Mouse (Mus musculus) heart, embryonic 13.5 days (tissue): Measurements from ENCODE around the gene Hist2h3c2. TPM values are rescaled to one million over a fixed set of nuclear protein-coding genes. Genes with fewer than 3 reads are reported as not detected.
"Not testable (repeated sequence)": the region's sequence is repeated elsewhere in the genome, so short reads cannot be mapped to it uniquely, and the experiment has no call there.

Experiments
- ATAC-seq: fragments of 200-750 bp; cut with Nextera tagmentation; 2 replicates; pipeline ENCODE4 v1.8.0; 2017; ENCODE audit warnings: moderate TSS enrichment; ENCODE audit not compliant: insufficient number of reproducible peaks, low FRiP score, low TSS enrichment; ENCODE audit errors: extremely low read depth
- H3K27ac ChIP-seq: fragments of 300-500 bp; sonication (generic); replicated peaks from 2 replicates; pipeline ENCODE4 v1.5.1; 2015; ENCODE audit warnings: moderate library complexity, mild to moderate bottlenecking, inconsistent platforms
- H3K27me3 ChIP-seq: fragments of 300-500 bp; sonication (generic); replicated peaks from 2 replicates; pipeline ENCODE4 v1.6.1; 2015; ENCODE audit warnings: mild to moderate bottlenecking, inconsistent platforms
- H3K36me3 ChIP-seq: fragments of 300-500 bp; sonication (generic); 2 replicates; pipeline ENCODE4 v1.6.1; 2015; ENCODE audit warnings: mild to moderate bottlenecking, inconsistent platforms
- H3K4me1 ChIP-seq: fragments of 300-500 bp; sonication (generic); 2 replicates; pipeline ENCODE4 v1.6.1; 2015; ENCODE audit warnings: inconsistent platforms
- H3K4me2 ChIP-seq: fragments of 300-500 bp; sonication (generic); 2 replicates; pipeline ENCODE4 v1.6.1; 2015; ENCODE audit warnings: inconsistent platforms, mild to moderate bottlenecking, moderate library complexity
- H3K4me3 ChIP-seq: fragments of 300-500 bp; sonication (generic); 2 replicates; pipeline ENCODE4 v1.5.1; 2015; ENCODE audit warnings: moderate library complexity, mild to moderate bottlenecking, inconsistent platforms
- H3K9ac ChIP-seq: fragments of 300-500 bp; sonication (generic); 2 replicates; pipeline ENCODE4 v1.6.1; 2015; ENCODE audit warnings: inconsistent platforms, mild to moderate bottlenecking, moderate library complexity
- H3K9me3 ChIP-seq: fragments of 300-500 bp; sonication (generic); 2 replicates; pipeline ENCODE4 v1.6.1; 2016; ENCODE audit warnings: inconsistent platforms
- WGBS: fragments of 180-500 bp; shearing (Covaris S2); methylation state at CpG from one replicate; pipeline ENCODE4 v1.1.7; 2015; ENCODE audit warnings: mixed read lengths; 5-methylcytosine and 5-hydroxymethylcytosine counted together
- polyA plus RNA-seq: library from polyadenylated mRNA; unstranded; fragments of >200 nt; fragmentation: Nextera tagmentation; extraction: Ambion mirVana; gene quantifications from 2 replicates; pipeline ENCODE4 v1.2.1, GENCODE M21; 2015

Gene Hist2h3c2
- polyA plus RNA-seq, 1 experiment from 2014 or later: 4.3 TPM

DNA sequence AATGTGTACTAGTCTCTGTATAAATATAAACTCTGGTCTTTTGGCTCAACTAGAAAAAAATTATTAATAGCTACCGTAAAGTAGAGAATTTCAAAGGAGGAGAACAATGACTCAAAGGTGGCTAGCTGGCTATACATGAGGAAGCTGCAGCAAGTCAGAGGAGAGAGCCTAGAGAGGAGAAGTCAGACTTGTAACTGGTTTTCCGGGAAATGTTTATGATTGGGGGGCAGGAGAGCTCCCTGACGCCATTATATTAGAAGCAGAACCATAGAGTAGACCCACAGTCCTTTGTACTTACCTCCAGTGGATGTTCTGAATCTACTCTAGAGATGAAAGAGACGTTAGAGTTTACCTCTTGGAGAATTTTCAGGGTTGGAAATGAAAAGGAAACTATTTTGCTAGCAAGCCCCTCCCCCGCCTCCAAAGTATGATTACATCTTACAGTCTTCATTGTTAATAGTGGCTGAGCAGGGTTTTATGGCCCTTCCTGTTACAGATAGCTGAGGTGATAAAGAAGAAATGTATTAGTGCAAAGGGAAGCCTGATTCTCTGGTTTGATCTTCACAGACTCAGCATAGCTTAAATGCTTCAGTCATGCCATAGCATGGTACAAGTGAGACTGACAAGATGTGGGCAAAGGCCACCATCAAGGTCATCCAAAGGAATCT, 17.1 kb upstream of the Hist2h3c2 start:
- H3K27me3 ChIP-seq: no peaks in the 10 kb centered on the region
- H3K4me3 ChIP-seq: no peak overlapping the region
- peaks cover 4% of the 10 kb centered on the region for H3K4me1 ChIP-seq
- no peak overlapping the region for H3K9ac ChIP-seq
- no peak overlapping the region for H3K27ac ChIP-seq
- H3K36me3 ChIP-seq: no peaks in the 10 kb centered on the region
- H3K9me3 ChIP-seq: no peaks in the 10 kb centered on the region
- 71% methylated on average over 5 of the region's 5 CpGs for WGBS
- ATAC-seq: no peak
- no peak overlapping the region for H3K4me2 ChIP-seq

DNA sequence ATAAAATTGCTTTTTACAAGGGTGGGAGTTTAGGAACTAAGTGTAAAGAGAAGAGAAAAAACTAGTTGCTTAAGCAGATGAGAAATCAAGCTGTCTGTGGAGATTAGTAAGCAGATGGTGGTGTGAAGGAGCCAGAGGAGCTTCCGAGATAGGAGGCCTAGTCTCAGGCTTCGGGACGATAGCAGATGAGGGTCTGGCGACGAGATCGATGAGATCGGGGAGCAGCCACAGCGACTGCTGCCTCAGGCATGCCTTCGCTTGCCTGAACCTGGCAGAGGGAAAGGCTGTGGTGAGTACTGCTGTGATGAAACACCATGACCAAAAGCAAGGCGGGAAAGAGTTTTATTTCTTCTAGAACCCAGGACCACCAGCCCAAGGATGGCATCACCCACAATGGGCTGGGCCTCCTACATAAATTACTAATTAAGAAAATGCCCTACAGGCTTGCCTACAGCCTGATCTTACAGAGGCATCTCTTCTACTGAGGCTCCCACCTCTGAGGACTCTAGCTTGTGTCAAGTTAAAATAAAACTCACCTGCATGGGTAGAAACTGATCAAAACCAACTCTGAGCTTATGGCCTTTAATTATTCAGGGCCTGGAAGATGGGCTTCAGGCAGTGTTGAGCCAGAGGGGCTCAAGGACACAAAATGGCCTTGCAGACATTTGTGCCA, 15.9 kb upstream of the Hist2h3c2 start:
- H3K36me3 ChIP-seq: no peaks in the 10 kb centered on the region
- peaks cover 10% of the 10 kb centered on the region for H3K4me1 ChIP-seq
- no peak for ATAC-seq
- 23% methylated on average over 10 of the region's 10 CpGs for WGBS
- peak overlapping the region; percentile 6; the same call in 1 of the 2 replicates for H3K4me2 ChIP-seq
- no peaks in the 10 kb centered on the region for H3K27me3 ChIP-seq
- H3K9me3 ChIP-seq: no peaks in the 10 kb centered on the region
- H3K27ac ChIP-seq: no peak overlapping the region
- no peak overlapping the region for H3K4me3 ChIP-seq
- H3K9ac ChIP-seq: peak overlapping the region; percentile 53

GRCm38 (mm10) chr3:96251787-96252186, 12.9 kb upstream of the Hist2h3c2 start:
- Histone ChIP-seq H3K36me3 (no peaks in the 10 kb centered on the region), H3K4me2 (no peak overlapping the region), H3K4me3 (no peak overlapping the region), H3K4me1 (peaks cover 35% of the 10 kb centered on the region), H3K27me3 (no peaks in the 10 kb centered on the region), H3K9me3 (no peaks in the 10 kb centered on the region), H3K27ac (no peak overlapping the region), H3K9ac (no peak overlapping the region)
- no peak for ATAC-seq
- 81% methylated on average over 3 of the region's 3 CpGs for WGBS

DNA sequence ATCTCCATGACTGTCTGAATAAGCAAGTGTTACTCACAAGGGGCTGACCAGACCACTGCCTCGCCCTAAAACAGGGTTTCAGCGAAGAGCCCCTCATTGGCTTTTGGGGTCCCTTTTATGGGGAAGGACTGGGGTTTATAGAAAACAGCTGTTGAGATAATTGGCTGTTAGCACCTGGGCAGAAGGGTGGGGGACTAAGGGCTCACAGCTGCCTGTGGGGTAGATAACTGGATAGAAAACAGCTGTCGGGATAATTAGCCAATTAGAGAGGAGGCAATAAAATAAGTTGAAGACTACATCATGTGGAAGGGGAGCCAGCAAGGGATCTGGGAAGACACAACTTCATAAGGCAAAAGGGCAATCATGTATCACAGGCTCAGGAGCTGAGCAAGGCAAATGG, 12.0 kb upstream of the Hist2h3c2 start:
- Histone ChIP-seq H3K4me2 (no peak overlapping the region), H3K27me3 (no peaks in the 10 kb centered on the region), H3K9me3 (no peaks in the 10 kb centered on the region), H3K4me3 (no peak overlapping the region), H3K4me1 (peaks cover 31% of the 10 kb centered on the region), H3K27ac (no peak overlapping the region), H3K9ac (no peak overlapping the region), H3K36me3 (no peaks in the 10 kb centered on the region)
- 72% methylated on average over 3 of the region's 3 CpGs for WGBS
- ATAC-seq: no peak

GRCm38 (mm10) chr3:96249034-96249345, 10.1 kb upstream of the Hist2h3c2 start:
- 58% methylated on average over 4 of the region's 4 CpGs for WGBS
- peak overlapping the region; percentile 56; the same call in 1 of the 2 replicates for H3K4me3 ChIP-seq
- H3K4me2 ChIP-seq: peak overlapping the region; percentile 72
- no peak overlapping the region for H3K27ac ChIP-seq
- H3K36me3 ChIP-seq: no peaks in the 10 kb centered on the region
- no peak overlapping the region; the same call in 1 of the 2 replicates for H3K9ac ChIP-seq
- peaks cover 38% of the 10 kb centered on the region for H3K4me1 ChIP-seq
- H3K27me3 ChIP-seq: no peaks in the 10 kb centered on the region
- H3K9me3 ChIP-seq: no peaks in the 10 kb centered on the region
- ATAC-seq: no peak

DNA sequence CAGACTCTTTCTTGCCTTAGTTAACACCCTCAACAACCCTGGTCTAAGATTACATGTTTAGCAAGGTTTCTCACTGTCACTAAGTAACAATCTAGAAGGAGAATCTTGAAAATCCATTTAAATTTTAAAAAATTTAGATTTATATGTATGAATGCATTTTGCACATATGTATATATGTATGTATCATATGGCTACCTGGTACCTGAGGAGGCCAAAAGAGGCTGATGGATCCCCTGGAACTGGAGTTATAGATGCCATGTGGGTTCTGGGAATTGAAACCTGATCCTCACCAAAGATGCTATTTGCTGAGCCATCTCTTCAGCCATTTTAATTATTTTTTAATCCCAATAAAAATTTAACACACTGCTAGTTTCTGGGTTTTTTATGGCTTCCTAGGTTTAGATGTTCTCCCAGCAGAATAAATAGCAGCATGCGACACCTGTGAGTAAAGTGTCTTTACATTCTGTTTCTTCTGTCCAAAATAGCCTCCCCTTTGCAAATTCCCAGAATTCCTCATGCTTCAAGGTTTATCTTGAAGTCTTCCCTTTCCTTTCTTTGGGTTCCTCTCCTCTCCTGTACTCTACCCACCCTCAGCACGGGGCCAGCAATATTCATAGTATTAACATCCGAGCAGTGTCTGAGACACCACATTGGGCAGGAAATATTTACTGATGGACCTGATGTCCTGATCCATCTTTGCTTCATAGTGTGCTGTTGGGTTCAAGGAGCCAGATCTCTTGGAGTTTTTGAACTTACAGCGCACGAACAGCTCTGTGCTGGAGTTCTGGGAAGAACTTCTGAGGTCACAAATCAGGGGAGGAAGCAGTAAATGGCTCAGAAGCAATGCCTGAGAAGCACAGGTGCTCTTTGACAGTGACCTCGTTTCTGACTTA, 9.5 kb upstream of the Hist2h3c2 start:
- 45% methylated on average over 6 of the region's 6 CpGs for WGBS
- Histone ChIP-seq H3K4me2 (peak overlapping the region; percentile 72), H3K27ac (0 out of 2 replicates have a peak overlapping the region, but pooled peaks have one; percentile 73), H3K4me3 (peak overlapping the region; percentile 56), H3K4me1 (peaks cover 44% of the 10 kb centered on the region), H3K36me3 (no peaks in the 10 kb centered on the region), H3K27me3 (no peaks in the 10 kb centered on the region), H3K9ac (peak overlapping the region; percentile 84), H3K9me3 (no peaks in the 10 kb centered on the region)
- no peak for ATAC-seq

DNA sequence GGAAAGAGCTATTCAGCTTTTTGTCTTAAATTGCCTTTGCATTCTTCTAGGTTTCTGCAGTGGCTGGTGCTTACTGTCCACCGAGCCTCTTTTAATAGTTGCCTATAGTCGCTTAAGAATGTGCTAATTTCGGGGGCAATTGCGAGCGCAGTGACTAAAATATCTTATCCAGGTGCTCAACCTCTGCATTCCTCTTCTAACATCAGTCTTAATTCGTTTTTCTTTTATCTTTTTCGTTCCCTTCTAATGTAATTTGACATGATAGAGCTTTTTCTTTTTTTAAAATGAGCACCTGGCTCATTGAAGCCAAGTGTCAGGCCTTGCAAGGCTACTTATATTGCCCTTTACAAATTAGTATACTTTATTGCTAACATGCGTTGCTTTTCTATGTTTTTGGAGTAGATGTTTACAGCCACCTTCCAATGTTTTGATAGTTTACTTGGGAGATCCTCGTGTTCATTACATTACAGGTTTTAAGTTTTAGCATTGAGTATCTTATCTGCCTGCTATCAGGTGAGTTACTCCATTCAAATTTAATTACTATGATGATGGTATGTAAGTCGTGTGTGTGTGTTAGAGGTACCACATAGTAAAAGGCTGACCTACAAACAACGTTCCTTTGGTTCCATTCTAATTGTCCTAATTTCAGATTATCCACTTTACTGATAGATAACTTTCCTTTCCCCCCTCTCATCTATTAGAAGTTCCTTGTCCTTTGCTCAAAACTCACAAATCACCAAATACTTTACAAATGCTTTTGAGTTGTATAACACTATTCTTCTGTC, 8.6 kb upstream of the Hist2h3c2 start:
- Histone ChIP-seq H3K27me3 (no peaks in the 10 kb centered on the region), H3K9ac (peak overlapping the region; percentile 84), H3K4me1 (peaks cover 48% of the 10 kb centered on the region), H3K4me2 (peak overlapping the region; percentile 72), H3K27ac (peak overlapping the region; percentile 73), H3K9me3 (no peaks in the 10 kb centered on the region), H3K36me3 (no peaks in the 10 kb centered on the region), H3K4me3 (peak overlapping the region; percentile 56)
- WGBS: 5% methylated on average over 11 of the region's 11 CpGs
- ATAC-seq: no peak

- H3K4me2 ChIP-seq: peak within 1 kb of the TSS; percentile 72
- H3K9me3 ChIP-seq, H3K36me3 ChIP-seq, H3K27me3 ChIP-seq: not testable (repeated sequence)
- WGBS: 0% methylated on average over 7 of the region's 47 CpGs
- peak; percentile 82 for ATAC-seq
- peak within 1 kb of the TSS; percentile 84 for H3K9ac ChIP-seq
- peak within 1 kb of the TSS; percentile 56 for H3K4me3 ChIP-seq
- H3K27ac ChIP-seq: peak within 1 kb of the TSS; percentile 87
- H3K4me1 ChIP-seq: peaks cover 48% of the 10 kb centered on the region
Measured at GRCm38 (mm10) chr3:96246427-96246856, 7.5 kb upstream of the Hist2h3c2 start, which contains the start of gene Hist2h3c1. Gene Hist2h3c1, plus strand, starts transcription at chr3:96246685.

- H3K36me3 ChIP-seq, H3K27me3 ChIP-seq, ATAC-seq, H3K9me3 ChIP-seq: not testable (repeated sequence)
- Histone ChIP-seq H3K4me2 (peak overlapping the region; percentile 57), H3K27ac (peak overlapping the region; percentile 87), H3K9ac (peak overlapping the region; percentile 75), H3K4me3 (peak overlapping the region; percentile 47), H3K4me1 (peaks cover 48% of the 10 kb centered on the region)
- 0% methylated on average over 10 of the region's 21 CpGs for WGBS
Measured at GRCm38 (mm10) chr3:96246018-96246417, 7.1 kb upstream of the Hist2h3c2 start.

DNA sequence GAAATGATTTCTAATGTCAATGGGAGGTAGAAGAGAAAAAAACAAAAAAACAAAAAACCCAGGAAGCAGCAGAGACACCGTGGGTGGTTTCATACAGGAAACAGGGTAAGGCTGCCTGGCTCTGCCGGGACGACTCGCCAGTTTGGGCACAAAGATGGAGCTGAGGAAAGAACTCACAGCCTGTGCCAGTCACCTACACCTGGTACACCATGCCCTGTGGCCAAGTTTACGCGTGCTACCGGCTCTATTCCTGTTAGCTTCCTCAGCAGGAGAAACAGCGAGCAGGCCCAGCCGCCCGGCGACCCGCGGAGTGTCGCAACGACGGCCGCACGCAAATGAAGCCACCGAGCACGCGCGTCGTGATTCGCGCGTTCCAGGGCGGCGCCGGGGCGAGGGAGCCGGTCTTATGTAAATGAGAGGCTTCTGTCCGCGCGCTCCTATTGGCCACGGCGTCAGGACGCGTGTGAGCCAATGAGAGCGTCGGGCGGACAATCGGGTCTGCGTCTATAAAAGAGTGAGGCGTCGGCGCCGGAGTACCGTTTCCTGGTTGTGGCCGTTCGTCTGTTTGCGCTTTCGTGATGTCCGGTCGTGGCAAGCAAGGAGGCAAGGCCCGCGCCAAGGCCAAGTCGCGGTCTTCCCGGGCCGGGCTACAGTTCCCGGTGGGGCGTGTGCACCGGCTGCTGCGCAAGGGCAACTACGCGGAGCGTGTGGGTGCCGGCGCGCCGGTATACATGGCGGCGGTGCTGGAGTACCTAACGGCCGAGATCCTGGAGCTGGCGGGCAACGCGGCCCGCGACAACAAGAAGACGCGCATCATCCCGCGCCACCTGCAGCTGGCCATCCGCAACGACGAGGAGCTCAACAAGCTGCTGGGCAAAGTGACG, 6.3 kb upstream of the Hist2h3c2 start, which contains the start of gene Hist2h2aa1:
Gene Hist2h2aa1, plus strand, starts transcription at position 495 of the 884 bp plus-strand sequence.
- peak; percentile 87 for ATAC-seq
- Histone ChIP-seq H3K27ac (peak within 1 kb of the TSS; percentile 99), H3K9ac (peak within 1 kb of the TSS; percentile 93), H3K4me3 (peak within 1 kb of the TSS; percentile 59), H3K4me2 (peak within 1 kb of the TSS; percentile 79), H3K4me1 (peaks cover 51% of the 10 kb centered on the region)
- not testable (repeated sequence) for H3K27me3 ChIP-seq, H3K36me3 ChIP-seq, H3K9me3 ChIP-seq
- under 1% methylated on average over 41 of the region's 88 CpGs for WGBS
